Mouse (Mus musculus) small intestine, adult 2 months (tissue): Measurements from ENCODE around the gene Olfr452.

Source experiments
- CTCF ChIP-seq: fragments of 200-500 bp; IDR thresholded peaks from 2 replicates; pipeline ENCODE4 v1.5.1; 2012; ENCODE audit warnings: low read depth, mild to moderate bottlenecking, control low read depth, inconsistent platforms, low read length, moderate library complexity, mixed read lengths; ENCODE audit not compliant: insufficient replicate concordance, insufficient read length; ENCODE audit errors: extremely low read depth
- POLR2A ChIP-seq: fragments of 200-500 bp; IDR thresholded peaks from 2 replicates; pipeline ENCODE4 v1.6.1; 2012; ENCODE audit warnings: low read depth, mild to moderate bottlenecking, control low read depth, inconsistent platforms, low read length, moderate library complexity

DNA sequence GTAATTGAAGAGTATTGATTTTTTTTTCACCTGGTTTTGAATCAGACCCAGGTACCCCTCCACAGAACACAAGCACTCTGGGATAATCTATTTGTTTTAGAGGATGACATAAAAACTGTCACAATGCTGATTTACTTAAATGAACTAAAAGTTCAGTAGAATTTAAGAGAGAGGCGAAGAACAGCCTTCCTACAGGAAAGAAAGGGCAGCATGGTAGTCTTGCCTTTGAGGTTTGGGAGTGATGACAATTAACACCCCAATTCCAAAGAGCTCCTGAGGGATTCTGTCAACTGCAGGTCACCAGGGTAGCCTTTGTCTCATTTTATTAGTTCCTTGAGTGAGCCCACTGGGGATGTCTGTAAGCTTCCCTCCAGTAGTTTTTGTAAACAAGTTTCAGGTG lies 28.8 kb upstream of the Olfr452 start, which contains the start of gene Olfr38:
- TF ChIP-seq POLR2A (no peak), CTCF (no peak)
